Mouse (Mus musculus) testis, postnatal 14 days (tissue): ENCODE data around the gene Asic3.

Experiments used
- DNase-seq: peaks from one replicate; pipeline ENCODE4 v3.0.0; 2021; ENCODE audit warnings: low spot score

The Asic3 gene

DNA sequence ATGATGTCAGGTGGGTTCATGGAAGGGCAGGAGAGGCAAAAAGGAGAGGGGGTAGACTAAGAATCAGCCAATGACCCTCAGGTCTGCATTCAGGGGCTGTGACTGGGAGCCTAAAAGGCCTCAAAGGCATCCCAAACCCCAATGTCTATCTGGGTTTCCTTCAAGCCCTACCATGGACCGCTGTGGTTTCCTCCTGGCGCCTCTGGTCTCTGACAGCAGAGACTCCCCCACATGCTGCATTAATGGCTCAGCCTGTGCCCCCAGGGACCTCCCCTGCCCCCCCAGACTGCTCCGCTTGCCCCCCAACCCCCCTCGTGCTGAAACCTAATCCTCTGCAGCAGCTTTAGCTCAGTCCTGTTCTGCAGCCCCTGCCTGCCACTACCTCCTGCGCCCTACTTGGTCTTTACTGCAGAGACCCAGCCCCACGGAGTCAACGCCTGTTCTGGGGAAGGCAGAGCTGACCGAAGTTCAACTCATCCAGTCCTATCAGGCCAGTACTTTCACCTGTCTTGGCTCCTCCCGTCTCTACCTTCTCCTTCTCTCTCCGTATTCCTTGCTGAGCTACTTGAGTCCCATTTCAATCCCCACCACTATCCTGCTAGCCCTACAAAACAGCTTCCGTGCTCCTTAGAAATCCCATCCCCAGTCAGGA is at the start of gene Asic3:
Asic3 (plus strand) TSS at position 351 of the 652 bp plus-strand sequence.
- DNase-seq = no peak

- no peak for DNase-seq
Measured at GRCm38 (mm10) chr5:24363467-24363866, 49.7 kb upstream of the Asic3 start.

- no peak for DNase-seq
Measured at GRCm38 (mm10) chr5:24364061-24364460, 49.1 kb upstream of the Asic3 start.

- DNase-seq = no peak
Measured at GRCm38 (mm10) chr5:24364508-24364907, 48.7 kb upstream of the Asic3 start, which contains the start of gene Nos3. TSS of gene Nos3 (plus strand) at chr5:24364810.

- no peak for DNase-seq
Measured at GRCm38 (mm10) chr5:24364963-24365362, 48.2 kb upstream of the Asic3 start.

- no peak for DNase-seq
Measured at GRCm38 (mm10) chr5:24365528-24365927, 47.7 kb upstream of the Asic3 start.

DNA sequence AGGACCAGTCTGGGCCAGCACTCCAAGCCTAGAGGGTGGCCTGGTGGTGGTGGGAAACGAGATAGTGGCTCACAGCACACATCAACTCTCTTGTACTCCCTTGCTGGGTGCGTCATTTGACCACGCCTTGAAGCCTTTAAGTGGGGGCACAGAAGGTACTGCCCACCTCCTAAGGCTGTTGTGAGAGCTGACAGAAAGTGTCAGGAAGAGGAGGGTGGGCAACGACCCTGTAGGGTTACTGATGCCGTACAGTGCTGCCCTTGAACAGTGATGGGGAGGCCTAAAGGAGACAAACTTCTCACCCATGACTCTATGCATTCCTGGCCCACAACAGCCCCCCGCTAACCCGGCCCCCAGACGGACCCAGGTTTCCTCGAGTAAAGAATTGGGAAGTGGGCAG is 46.8 kb upstream of the Asic3 start:
- no peak for DNase-seq

DNA sequence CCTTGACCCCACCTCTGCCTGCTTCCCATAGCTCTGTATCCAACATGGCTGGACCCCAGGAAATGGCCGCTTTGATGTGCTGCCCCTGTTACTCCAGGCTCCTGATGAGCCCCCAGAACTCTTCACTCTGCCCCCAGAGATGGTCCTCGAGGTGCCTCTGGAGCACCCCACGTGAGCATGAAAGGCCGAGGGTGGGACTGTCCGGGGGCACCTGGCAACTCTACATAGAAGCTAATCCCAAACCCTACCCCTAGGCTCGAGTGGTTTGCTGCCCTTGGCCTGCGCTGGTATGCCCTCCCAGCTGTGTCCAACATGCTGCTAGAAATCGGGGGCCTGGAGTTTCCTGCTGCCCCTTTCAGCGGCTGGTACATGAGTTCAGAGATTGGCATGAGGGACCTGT is 43.4 kb upstream of the Asic3 start:
- no peak for DNase-seq

- DNase-seq = no peak
Measured at GRCm38 (mm10) chr5:24373807-24374206, 39.4 kb upstream of the Asic3 start.

GRCm38 (mm10) chr5:24374216-24374615 is 39.0 kb upstream of the Asic3 start:
- DNase-seq = no peak

DNA sequence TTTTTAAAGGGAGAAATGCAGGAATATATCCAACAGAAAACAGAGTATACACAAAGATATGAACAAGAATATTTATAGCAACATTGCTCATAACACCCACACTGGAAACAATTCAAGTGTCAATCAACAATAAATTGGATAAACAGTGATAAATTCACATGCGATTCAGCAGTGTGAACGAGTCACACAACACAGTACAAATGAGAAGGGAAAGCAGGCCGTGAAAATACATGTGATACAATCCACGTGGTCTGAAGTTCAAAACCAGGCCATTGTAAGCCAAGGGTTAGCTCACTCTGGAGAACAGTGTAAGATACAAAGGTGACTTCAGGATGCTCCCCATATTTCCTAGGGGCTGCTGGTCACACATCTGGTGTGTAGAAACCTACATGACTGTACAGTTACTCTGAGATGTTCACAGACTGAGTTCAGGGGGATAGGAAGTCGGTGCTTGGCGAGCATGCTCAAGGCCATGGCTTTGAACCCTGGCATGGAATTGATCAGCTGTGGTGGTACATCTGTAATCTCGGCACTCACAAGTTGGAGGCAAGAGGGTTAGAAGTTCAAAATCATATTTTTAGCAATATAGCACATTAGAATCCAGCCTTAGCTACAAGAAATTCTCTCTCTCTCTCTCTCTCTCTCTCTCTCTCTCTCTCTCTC is 38.4 kb upstream of the Asic3 start:
- no peak for DNase-seq

- no peak for DNase-seq
Measured at GRCm38 (mm10) chr5:24378700-24379099, 34.5 kb upstream of the Asic3 start.

DNA sequence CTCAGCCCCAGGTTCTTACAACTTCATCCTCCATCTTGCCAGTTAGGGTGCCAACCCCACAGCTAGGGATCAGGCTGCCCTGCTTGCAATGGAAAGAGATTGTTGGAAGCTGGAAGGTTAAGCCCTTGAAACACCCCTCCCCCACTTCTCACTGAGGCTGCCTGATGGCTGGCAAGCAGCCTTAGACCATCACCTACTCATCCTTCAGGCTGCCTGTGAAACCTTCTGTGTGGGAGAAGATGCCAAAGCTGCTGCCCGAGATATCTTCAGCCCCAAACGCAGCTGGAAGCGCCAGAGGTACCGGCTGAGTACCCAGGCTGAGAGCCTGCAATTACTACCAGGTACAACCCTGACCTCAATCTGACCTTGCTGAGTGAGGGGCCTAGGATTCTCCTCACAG is 33.7 kb upstream of the Asic3 start:
- DNase-seq = no peak

DNA sequence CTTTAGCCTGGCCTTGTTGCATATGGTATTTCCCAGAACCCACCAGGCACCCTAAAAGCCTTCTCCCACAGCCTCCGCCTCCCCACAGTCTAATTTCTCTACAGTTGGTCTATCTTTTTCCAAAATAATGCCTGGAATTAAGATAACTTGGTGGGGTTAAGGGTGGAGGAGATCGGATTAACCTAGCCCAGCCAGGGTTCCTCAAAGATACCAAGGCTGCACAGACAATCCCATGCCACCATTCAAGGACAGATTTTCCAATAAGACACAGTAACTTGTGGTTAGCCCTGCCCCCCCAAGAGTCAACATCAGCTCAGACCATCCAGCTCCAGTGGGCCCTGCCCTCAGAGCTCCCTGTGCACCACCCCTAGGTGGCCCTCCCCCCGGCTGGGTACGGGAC is 32.7 kb upstream of the Asic3 start:
- no peak for DNase-seq

DNA sequence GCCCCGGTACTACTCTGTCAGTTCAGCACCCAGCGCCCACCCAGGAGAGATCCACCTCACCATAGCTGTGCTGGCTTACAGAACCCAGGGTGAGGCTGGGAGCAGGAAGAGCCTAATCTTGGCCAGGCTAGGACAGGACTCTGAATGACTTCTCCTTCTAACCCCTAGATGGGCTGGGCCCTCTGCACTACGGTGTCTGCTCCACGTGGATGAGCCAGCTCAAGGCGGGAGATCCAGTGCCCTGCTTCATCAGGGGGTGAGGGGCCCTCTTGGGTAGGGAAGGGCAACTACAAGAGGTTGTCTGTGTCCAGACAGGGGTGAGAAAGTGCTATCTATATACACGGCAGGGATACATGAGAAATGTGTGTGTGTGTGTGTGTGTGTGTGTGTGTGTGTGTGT is 31.7 kb upstream of the Asic3 start:
- no peak for DNase-seq

DNA sequence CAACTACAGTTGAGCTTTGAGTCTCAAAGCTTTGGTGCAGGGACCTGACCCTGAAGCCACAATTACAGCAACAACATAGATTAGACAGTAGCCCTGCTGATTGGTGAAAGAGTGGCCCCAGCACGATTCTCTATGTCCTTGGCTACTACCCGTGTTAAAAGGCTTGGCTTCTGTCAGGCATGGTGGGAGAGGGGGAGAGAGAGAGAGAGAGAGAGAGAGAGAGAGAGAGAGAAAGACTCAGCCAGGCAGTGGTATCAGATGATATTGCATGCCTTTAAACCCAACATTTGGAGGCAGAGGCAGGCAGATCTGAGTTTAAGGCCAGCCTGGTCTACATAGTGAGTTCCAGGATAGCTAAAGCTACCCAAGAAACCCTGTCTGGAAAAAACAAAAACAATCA is 31.2 kb upstream of the Asic3 start:
- no peak for DNase-seq

- peak; percentile 88 for DNase-seq
Measured at GRCm38 (mm10) chr5:24383026-24383859, 29.9 kb upstream of the Asic3 start.

- no peak for DNase-seq
Measured at GRCm38 (mm10) chr5:24384407-24384806, 28.8 kb upstream of the Asic3 start.

GRCm38 (mm10) chr5:24385374-24385773 is 27.8 kb upstream of the Asic3 start:
- DNase-seq = no peak

- no peak for DNase-seq
Measured at GRCm38 (mm10) chr5:24385887-24386550, 27.2 kb upstream of the Asic3 start.

- peak; percentile 63 for DNase-seq
Measured at GRCm38 (mm10) chr5:24387264-24388241, 25.6 kb upstream of the Asic3 start.
